Mouse (Mus musculus) midbrain, embryonic 14.5 days (tissue): ENCODE measurements around the gene Gpld1. TPM values are rescaled to one million over a fixed set of nuclear protein-coding genes. Genes with fewer than 3 reads are reported as not detected.

Source experiments
- ATAC-seq: fragments of 200-750 bp; cut with Nextera tagmentation; 2 replicates; pipeline ENCODE4 v1.8.0; 2017; ENCODE audit warnings: moderate number of reproducible peaks, moderate library complexity; ENCODE audit not compliant: low FRiP score, low TSS enrichment
- DNase-seq: peaks from one replicate; pipeline ENCODE4 v3.0.0-alpha.2; 2015
- H3K27ac ChIP-seq: fragments of 300-500 bp; sonication (generic); replicated peaks from 2 replicates; pipeline ENCODE4 v1.5.1; 2014; ENCODE audit warnings: mild to moderate bottlenecking, low read depth, low read length, moderate library complexity
- H3K27me3 ChIP-seq: fragments of 300-500 bp; sonication (generic); 2 replicates; pipeline ENCODE4 v1.6.1; 2014; ENCODE audit warnings: low read length, control low read depth, mixed read lengths; ENCODE audit not compliant: control insufficient read depth, insufficient read depth
- H3K36me3 ChIP-seq: fragments of 300-500 bp; sonication (generic); 2 replicates; pipeline ENCODE4 v1.6.1; 2014; ENCODE audit warnings: low read length, control low read depth; ENCODE audit not compliant: control insufficient read depth, insufficient read depth
- H3K4me1 ChIP-seq: fragments of 300-500 bp; sonication (generic); 2 replicates; pipeline ENCODE4 v1.6.1; 2014; ENCODE audit warnings: mild to moderate bottlenecking, antibody characterized with exemption, low read length, control low read depth; ENCODE audit not compliant: control insufficient read depth, insufficient read depth
- H3K4me2 ChIP-seq: fragments of 300-500 bp; sonication (generic); 2 replicates; pipeline ENCODE4 v1.6.1; 2014; ENCODE audit warnings: mild to moderate bottlenecking, low read length, moderate library complexity
- H3K4me3 ChIP-seq: fragments of 300-500 bp; sonication (generic); replicated peaks from 2 replicates; pipeline ENCODE4 v1.5.1; 2014; ENCODE audit warnings: low read depth, low read length
- H3K9ac ChIP-seq: fragments of 300-500 bp; sonication (generic); replicated peaks from 2 replicates; pipeline ENCODE4 v1.6.1; 2014; ENCODE audit warnings: mild to moderate bottlenecking, low read length, moderate library complexity
- H3K9me3 ChIP-seq: fragments of 300-500 bp; sonication (generic); 2 replicates; pipeline ENCODE4 v1.6.1; 2016; ENCODE audit warnings: low read length, control low read depth, mixed read lengths; ENCODE audit not compliant: control insufficient read depth
- WGBS: fragments of 180-500 bp; shearing (Covaris S2); extraction: QIAGEN DNeasy Blood & Tissue Kit; methylation state at CpG from one replicate; pipeline ENCODE4 v1.1.7; 2014; 5-methylcytosine and 5-hydroxymethylcytosine counted together
- polyA plus RNA-seq: library from polyadenylated mRNA; unstranded; fragments of >200 nt; fragmentation: Nextera tagmentation; extraction: Ambion mirVana; gene quantifications from 2 replicates; pipeline ENCODE4 v1.2.1, GENCODE M21; 2014

Gene Gpld1
- polyA plus RNA-seq, 1 experiment from 2014 or later: 1.5 TPM

GRCm38 (mm10) chr13:24981031-24981430 lies 38.1 kb downstream of the Gpld1 start:
- Histone ChIP-seq H3K36me3 (no peaks in the 10 kb centered on the region; the same call in 1 of the 2 replicates), H3K4me1 (no peaks in the 10 kb centered on the region), H3K9me3 (no peaks in the 10 kb centered on the region), H3K27ac (no peak overlapping the region), H3K4me2 (no peak overlapping the region), H3K27me3 (no peaks in the 10 kb centered on the region), H3K9ac (no peak overlapping the region), H3K4me3 (no peak overlapping the region)
- WGBS: 94% methylated on average over 6 of the region's 6 CpGs
- ATAC-seq (no peak), DNase-seq (no peak)

- ATAC-seq: peak; percentile 36; the same call in 1 of the 2 replicates
- no peak overlapping the region for H3K27ac ChIP-seq
- H3K4me2 ChIP-seq: no peak overlapping the region
- no peaks in the 10 kb centered on the region for H3K9me3 ChIP-seq
- no peak overlapping the region for H3K4me3 ChIP-seq
- H3K4me1 ChIP-seq: no peaks in the 10 kb centered on the region
- DNase-seq: peak; percentile 35
- 46% methylated on average over 2 of the region's 2 CpGs for WGBS
- peaks cover 11% of the 10 kb centered on the region for H3K36me3 ChIP-seq
- H3K9ac ChIP-seq: no peak overlapping the region
- H3K27me3 ChIP-seq: no peaks in the 10 kb centered on the region
These were observed 42.5 kb downstream of the Gpld1 start for GRCm38 (mm10) chr13:24985435-24985834.

GRCm38 (mm10) chr13:24988391-24988790 lies 45.4 kb downstream of the Gpld1 start:
- Histone ChIP-seq H3K27me3 (no peaks in the 10 kb centered on the region), H3K27ac (no peak overlapping the region), H3K4me2 (no peak overlapping the region), H3K36me3 (peaks cover 36% of the 10 kb centered on the region), H3K4me3 (no peak overlapping the region), H3K9me3 (no peaks in the 10 kb centered on the region), H3K4me1 (no peaks in the 10 kb centered on the region), H3K9ac (no peak overlapping the region)
- DNase-seq (peak; percentile 82), ATAC-seq (peak; percentile 60; the same call in 1 of the 2 replicates)
- 41% methylated on average over 7 of the region's 7 CpGs for WGBS

- H3K9ac ChIP-seq: no peak overlapping the region
- H3K4me1 ChIP-seq: no peaks in the 10 kb centered on the region
- no peaks in the 10 kb centered on the region for H3K9me3 ChIP-seq
- DNase-seq (no peak), ATAC-seq (no peak)
- WGBS: 80% methylated on average over 6 of the region's 6 CpGs
- no peak overlapping the region for H3K27ac ChIP-seq
- no peak overlapping the region for H3K4me3 ChIP-seq
- peaks cover 42% of the 10 kb centered on the region for H3K36me3 ChIP-seq
- no peaks in the 10 kb centered on the region for H3K27me3 ChIP-seq
- H3K4me2 ChIP-seq: no peak overlapping the region
These were observed 46.1 kb downstream of the Gpld1 start for GRCm38 (mm10) chr13:24989006-24989405.

- H3K27me3 ChIP-seq: no peaks in the 10 kb centered on the region
- no peak overlapping the region for H3K4me3 ChIP-seq
- WGBS: 52% methylated on average over 2 of the region's 2 CpGs
- peaks cover 83% of the 10 kb centered on the region for H3K36me3 ChIP-seq
- no peak overlapping the region for H3K27ac ChIP-seq
- no peak overlapping the region for H3K4me2 ChIP-seq
- no peak overlapping the region for H3K9ac ChIP-seq
- DNase-seq (no peak), ATAC-seq (no peak)
- H3K9me3 ChIP-seq: no peaks in the 10 kb centered on the region
- H3K4me1 ChIP-seq: no peaks in the 10 kb centered on the region
These were observed 50.2 kb downstream of the Gpld1 start for GRCm38 (mm10) chr13:24993160-24993559.

- Histone ChIP-seq H3K4me3 (no peak overlapping the region), H3K27me3 (no peaks in the 10 kb centered on the region)
- ATAC-seq: no peak
These were observed 56.6 kb downstream of the Gpld1 start for GRCm38 (mm10) chr13:24999538-24999937.

GRCm38 (mm10) chr13:25002965-25003364 lies 60.0 kb downstream of the Gpld1 start:
- H3K9me3 ChIP-seq: no peaks in the 10 kb centered on the region
- no peak overlapping the region for H3K27ac ChIP-seq
- H3K27me3 ChIP-seq: no peaks in the 10 kb centered on the region
- peaks cover 73% of the 10 kb centered on the region for H3K36me3 ChIP-seq
- no peak for ATAC-seq
- H3K9ac ChIP-seq: no peak overlapping the region
- DNase-seq: peak; percentile 26
- no peaks in the 10 kb centered on the region for H3K4me1 ChIP-seq
- H3K4me2 ChIP-seq: no peak overlapping the region
- H3K4me3 ChIP-seq: no peak overlapping the region

More at GRCm38 (mm10) chr13:24999538-24999937, 56.6 kb downstream of the Gpld1 start:
- no peak overlapping the region for H3K4me2 ChIP-seq
- WGBS: 85% methylated on average over 2 of the region's 2 CpGs
- peaks cover 90% of the 10 kb centered on the region for H3K36me3 ChIP-seq
- no peak overlapping the region for H3K9ac ChIP-seq
- no peak for DNase-seq
- no peak overlapping the region for H3K27ac ChIP-seq
- no peaks in the 10 kb centered on the region for H3K9me3 ChIP-seq
- H3K4me1 ChIP-seq: no peaks in the 10 kb centered on the region

- H3K27ac ChIP-seq: no peak overlapping the region
- WGBS: 90% methylated on average over 6 of the region's 8 CpGs
- H3K36me3 ChIP-seq: peaks cover 33% of the 10 kb centered on the region
- DNase-seq: no peak
- H3K4me1 ChIP-seq: no peaks in the 10 kb centered on the region
- ATAC-seq: no peak
- no peak overlapping the region for H3K4me3 ChIP-seq
- no peaks in the 10 kb centered on the region for H3K27me3 ChIP-seq
- H3K4me2 ChIP-seq: no peak overlapping the region
- no peaks in the 10 kb centered on the region for H3K9me3 ChIP-seq
- H3K9ac ChIP-seq: no peak overlapping the region
These were observed 64.2 kb downstream of the Gpld1 start for GRCm38 (mm10) chr13:25007115-25007514.

GRCm38 (mm10) chr13:25018316-25018715 lies 75.4 kb downstream of the Gpld1 start:
- no peak for DNase-seq
- no peak for ATAC-seq
- WGBS: 94% methylated on average over 9 of the region's 9 CpGs
- no peaks in the 10 kb centered on the region for H3K27me3 ChIP-seq
- no peak overlapping the region for H3K4me3 ChIP-seq
- no peak overlapping the region for H3K27ac ChIP-seq
- peaks cover 13% of the 10 kb centered on the region for H3K4me1 ChIP-seq
- peaks cover 13% of the 10 kb centered on the region; the same call in 1 of the 2 replicates for H3K36me3 ChIP-seq
- no peak overlapping the region for H3K9ac ChIP-seq
- peak overlapping the region; percentile 70 for H3K4me2 ChIP-seq
- H3K9me3 ChIP-seq: no peaks in the 10 kb centered on the region
